Mouse (Mus musculus): Measurements from ENCODE around the gene BC024978. TPM values are rescaled to one million over a fixed set of nuclear protein-coding genes. Genes with fewer than 3 reads are reported as not detected.

BC024978 gene
- polyA plus RNA-seq, 2 experiments: 3.6 to 12.9 TPM

- peak; percentile 89 for DNase-seq (ENCODE audit: low spot score)
- TF ChIP-seq POLR2A (IDR thresholded peaks at IDR 0.05; ENCODE audit: borderline replicate concordance, extremely low read depth, insufficient read depth, insufficient read length): no peak
- peak; percentile 82 for ATAC-seq (ENCODE audit: low FRiP score, low read depth)
- Histone ChIP-seq H3K4me3 (replicated peaks; ENCODE audit: low read length) (peak within 1 kb of the TSS; percentile 85), H3K36me3 (ENCODE audit: control insufficient read depth, insufficient read depth, low read length) (peaks cover 23% of the 10 kb centered on the region), H3K4me2 (replicated peaks; ENCODE audit: low read depth, low read length, severe bottlenecking) (peak within 1 kb of the TSS; percentile 92), H3K4me1 (ENCODE audit: control insufficient read depth, insufficient read depth, low read length) (peaks cover 20% of the 10 kb centered on the region), H3K9ac (ENCODE audit: low read depth, low read length, severe bottlenecking) (peak within 1 kb of the TSS; percentile 90), H3K27me3 (ENCODE audit: control insufficient read depth, insufficient read depth, low read length) (no peaks in the 10 kb centered on the region), H3K27ac (replicated peaks; ENCODE audit: low read depth, low read length) (peak within 1 kb of the TSS; percentile 90), H3K9me3 (ENCODE audit: control insufficient read depth, low read length) (no peaks in the 10 kb centered on the region)
- WGBS: 1% methylated on average over 37 of the region's 47 CpGs
Measured at GRCm38 (mm10) chr7:27258205-27258899, 62.8 kb downstream of the BC024978 start, which contains the start of gene Numbl. TSS of gene Numbl (plus strand) at chr7:27258433.

- H3K27ac ChIP-seq (replicated peaks; ENCODE audit: low read depth, low read length): peak overlapping the region; percentile 90
- H3K4me2 ChIP-seq (replicated peaks; ENCODE audit: low read depth, low read length, severe bottlenecking): peak overlapping the region; percentile 92
- no peak for TF ChIP-seq POLR2A (IDR thresholded peaks at IDR 0.05; ENCODE audit: borderline replicate concordance, extremely low read depth, insufficient read depth, insufficient read length)
- 3% methylated on average over 9 of the region's 9 CpGs for WGBS
- H3K9ac ChIP-seq (ENCODE audit: low read depth, low read length, severe bottlenecking): peak overlapping the region; percentile 90
- H3K9me3 ChIP-seq (ENCODE audit: control insufficient read depth, low read length): no peaks in the 10 kb centered on the region
- H3K27me3 ChIP-seq (ENCODE audit: control insufficient read depth, insufficient read depth, low read length): no peaks in the 10 kb centered on the region
- no peak for ATAC-seq (ENCODE audit: low FRiP score, low read depth)
- H3K4me1 ChIP-seq (ENCODE audit: control insufficient read depth, insufficient read depth, low read length): peaks cover 20% of the 10 kb centered on the region
- H3K4me3 ChIP-seq (replicated peaks; ENCODE audit: low read length): peak overlapping the region; percentile 85
- peaks cover 31% of the 10 kb centered on the region for H3K36me3 ChIP-seq (ENCODE audit: control insufficient read depth, insufficient read depth, low read length)
- DNase-seq (ENCODE audit: low spot score): no peak
Measured at GRCm38 (mm10) chr7:27259271-27259721, 63.7 kb downstream of the BC024978 start.

GRCm38 (mm10) chr7:27259771-27260170 lies 64.2 kb downstream of the BC024978 start:
- Histone ChIP-seq H3K4me1 (ENCODE audit: control insufficient read depth, insufficient read depth, low read length) (peaks cover 20% of the 10 kb centered on the region), H3K4me3 (replicated peaks; ENCODE audit: low read length) (peak overlapping the region; percentile 85), H3K9ac (ENCODE audit: low read depth, low read length, severe bottlenecking) (peak overlapping the region; percentile 90), H3K36me3 (ENCODE audit: control insufficient read depth, insufficient read depth, low read length) (peaks cover 36% of the 10 kb centered on the region), H3K27ac (replicated peaks; ENCODE audit: low read depth, low read length) (peak overlapping the region; percentile 90), H3K4me2 (replicated peaks; ENCODE audit: low read depth, low read length, severe bottlenecking) (peak overlapping the region; percentile 92), H3K27me3 (ENCODE audit: control insufficient read depth, insufficient read depth, low read length) (no peaks in the 10 kb centered on the region), H3K9me3 (ENCODE audit: control insufficient read depth, low read length) (no peaks in the 10 kb centered on the region)
- ATAC-seq (ENCODE audit: low FRiP score, low read depth) (no peak), DNase-seq (ENCODE audit: low spot score) (no peak)
- WGBS: 35% methylated on average over 5 of the region's 5 CpGs
- TF ChIP-seq POLR2A (IDR thresholded peaks at IDR 0.05; ENCODE audit: borderline replicate concordance, extremely low read depth, insufficient read depth, insufficient read length): no peak

MicroRNA genes within 50 kb of the gene (microRNA counts, 519-probe panel; counts per million panel counts)
- not detected for microRNA mmu-miR-1191

Small RNAs within 50 kb of the gene (microRNA-seq; reads per million reads assigned to microRNA genes)
- gene Mir1191 (0.69 reads per million), gene Mir3101 (0.69 reads per million)

Other genes with a start within 250 kb of the BC024978 start
- 0.05 TPM in 1 of 2 replicates, not detected in the other for gene Cyp2a12, start 166.7 kb upstream of the BC024978 start, polyA plus RNA-seq (2012; rRNA removed)
- gene Cyp2a12, start 166.7 kb upstream of the BC024978 start, polyA plus RNA-seq (2014; fragmentation: Nextera tagmentation; extraction: Ambion mirVana): not detected in 2 replicates
- gene Cyp2f2, start 75.9 kb upstream of the BC024978 start, polyA plus RNA-seq (2012; rRNA removed): 0.11 and 0.31 TPM in 2 replicates
- 0.14 TPM in 1 of 2 replicates, not detected in the other for gene Cyp2f2, start 75.9 kb upstream of the BC024978 start, polyA plus RNA-seq (2014; fragmentation: Nextera tagmentation; extraction: Ambion mirVana)
- gene Cyp2t4, start 42.1 kb upstream of the BC024978 start, polyA plus RNA-seq (2012; rRNA removed): not detected in 2 replicates
- not detected in 2 replicates for gene Cyp2t4, start 42.1 kb upstream of the BC024978 start, polyA plus RNA-seq (2014; fragmentation: Nextera tagmentation; extraction: Ambion mirVana)
- gene Egln2, start 29.0 kb upstream of the BC024978 start, polyA plus RNA-seq (2012; rRNA removed): 88.3 and 96.4 TPM in 2 replicates
- 41.9 and 49.2 TPM in 2 replicates for gene Egln2, start 29.0 kb upstream of the BC024978 start, polyA plus RNA-seq (2014; fragmentation: Nextera tagmentation; extraction: Ambion mirVana)
- gene Rab4b, start 16.9 kb upstream of the BC024978 start, polyA plus RNA-seq (2012; rRNA removed): 78.3 and 93.5 TPM in 2 replicates
- gene Rab4b, start 16.9 kb upstream of the BC024978 start, polyA plus RNA-seq (2014; fragmentation: Nextera tagmentation; extraction: Ambion mirVana): 61.5 and 70.9 TPM in 2 replicates
- gene Gm21983, start 14.7 kb upstream of the BC024978 start, polyA plus RNA-seq (2012; rRNA removed): 5.2 and 9.0 TPM in 2 replicates
- 0.58 and 0.62 TPM in 2 replicates for gene Gm21983, start 14.7 kb upstream of the BC024978 start, polyA plus RNA-seq (2014; fragmentation: Nextera tagmentation; extraction: Ambion mirVana)
- gene Mia, start 14.6 kb upstream of the BC024978 start, polyA plus RNA-seq (2012; rRNA removed): 193 and 236 TPM in 2 replicates
- 147 and 156 TPM in 2 replicates for gene Mia, start 14.6 kb upstream of the BC024978 start, polyA plus RNA-seq (2014; fragmentation: Nextera tagmentation; extraction: Ambion mirVana)
- gene Snrpa, start 490 bp downstream of the BC024978 start, polyA plus RNA-seq (2012; rRNA removed): 385 and 386 TPM in 2 replicates
- 250 and 267 TPM in 2 replicates for gene Snrpa, start 490 bp downstream of the BC024978 start, polyA plus RNA-seq (2014; fragmentation: Nextera tagmentation; extraction: Ambion mirVana)
- gene Itpkc, start 32.9 kb downstream of the BC024978 start, polyA plus RNA-seq (2012; rRNA removed): 13.0 and 15.5 TPM in 2 replicates
- gene Itpkc, start 32.9 kb downstream of the BC024978 start, polyA plus RNA-seq (2014; fragmentation: Nextera tagmentation; extraction: Ambion mirVana): 9.6 and 11.5 TPM in 2 replicates
- gene Coq8b, start 37.2 kb downstream of the BC024978 start, polyA plus RNA-seq (2012; rRNA removed): 43.4 and 58.3 TPM in 2 replicates
- gene Coq8b, start 37.2 kb downstream of the BC024978 start, polyA plus RNA-seq (2014; fragmentation: Nextera tagmentation; extraction: Ambion mirVana): 15.5 and 16.5 TPM in 2 replicates
- 83.6 and 119 TPM in 2 replicates for gene Numbl, start 62.7 kb downstream of the BC024978 start, polyA plus RNA-seq (2012; rRNA removed)
- 25.2 and 26.6 TPM in 2 replicates for gene Numbl, start 62.7 kb downstream of the BC024978 start, polyA plus RNA-seq (2014; fragmentation: Nextera tagmentation; extraction: Ambion mirVana)
- 86.0 and 107 TPM in 2 replicates for gene Ltbp4, start 141.9 kb downstream of the BC024978 start, polyA plus RNA-seq (2012; rRNA removed)
- gene Ltbp4, start 141.9 kb downstream of the BC024978 start, polyA plus RNA-seq (2014; fragmentation: Nextera tagmentation; extraction: Ambion mirVana): 54.3 and 57.1 TPM in 2 replicates
- gene Shkbp1, start 160.2 kb downstream of the BC024978 start, polyA plus RNA-seq (2012; rRNA removed): 58.7 and 80.6 TPM in 2 replicates
- gene Shkbp1, start 160.2 kb downstream of the BC024978 start, polyA plus RNA-seq (2014; fragmentation: Nextera tagmentation; extraction: Ambion mirVana): 30.5 and 35.5 TPM in 2 replicates
- 0.32 TPM in 1 of 2 replicates, not detected in the other for gene Gm20479, start 161.6 kb downstream of the BC024978 start, polyA plus RNA-seq (2012; rRNA removed)
- not detected in 2 replicates for gene Gm20479, start 161.6 kb downstream of the BC024978 start, polyA plus RNA-seq (2014; fragmentation: Nextera tagmentation; extraction: Ambion mirVana)

All from limb, embryonic 14.5 days (tissue).